11 mouse cellular contexts compared by ENCODE assay signal in the genomic region with DNA sequence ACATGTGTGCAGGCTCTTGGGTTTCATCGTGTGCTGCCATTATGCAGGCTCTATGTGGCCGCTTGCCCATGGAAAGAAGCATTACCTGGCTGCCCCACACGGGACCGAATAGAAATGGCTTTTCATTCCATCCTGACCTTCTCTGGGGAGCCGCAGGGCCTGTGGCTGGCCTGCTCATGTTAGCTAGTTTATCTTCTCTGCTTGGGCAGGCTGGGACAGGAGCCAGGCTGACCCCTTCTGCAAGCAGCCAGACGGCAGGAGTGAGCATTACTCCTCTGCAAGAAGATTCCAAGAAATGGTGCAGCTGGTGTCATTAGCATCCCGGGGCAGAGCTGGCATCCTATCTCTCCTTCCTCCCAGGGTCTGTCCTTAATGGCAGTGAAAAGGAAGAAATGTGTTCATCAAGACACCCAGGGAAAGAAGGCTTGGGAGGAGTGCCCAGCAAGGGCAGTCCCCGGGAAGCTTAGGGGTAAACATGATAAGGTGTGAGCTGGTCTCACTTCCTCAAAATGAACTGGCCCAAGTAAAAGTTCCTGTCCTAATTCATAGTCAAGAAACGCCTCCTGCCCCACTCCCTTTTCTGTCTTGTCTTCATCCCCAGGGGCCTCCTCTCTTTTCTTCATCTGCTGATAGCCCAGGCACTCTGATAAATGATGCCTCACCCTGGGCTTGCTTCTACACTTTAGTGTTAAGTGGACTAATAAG.
DNase-seq lines count a peak whose midpoint lies in the region; ATAC-seq and TF ChIP-seq lines count a peak whose summit lies in the region.
"Had no signal": no experiment of that assay in that cellular context is flagged by ENCODE, and none has a peak within 500 bp of the region (broad histone marks: within the 10 kb centered on the region; RNA-seq: fewer than 3 reads in every experiment).

No protein-coding gene starts in this region.

- H3K27ac ChIP-seq in forebrain, embryonic 15.5 days (replicated peaks): peak overlapping the region; percentile 72
- H3K27ac ChIP-seq in forebrain, embryonic 11.5 days (ENCODE audit: low read depth, low read length): no peak overlapping the region
- H3K27ac ChIP-seq in kidney, postnatal 0 days: no peak overlapping the region
- H3K27ac ChIP-seq in hindbrain, embryonic 14.5 days: peak overlapping the region; percentile 60
- H3K27ac ChIP-seq: limb, embryonic 12.5 days had no signal

- peaks cover 21% of the 10 kb centered on the region for H3K4me1 ChIP-seq in forebrain, embryonic 15.5 days
- peaks cover 4% of the 10 kb centered on the region for H3K4me1 ChIP-seq in forebrain, embryonic 11.5 days (replicated peaks; ENCODE audit: control insufficient read depth, insufficient read depth, low read length)
- no peaks in the 10 kb centered on the region for H3K4me1 ChIP-seq in kidney, postnatal 0 days (replicated peaks; ENCODE audit: insufficient read depth, low read length)
- H3K4me1 ChIP-seq in hindbrain, embryonic 14.5 days (replicated peaks; ENCODE audit: control insufficient read depth, insufficient read depth, low read length): peaks cover 29% of the 10 kb centered on the region
- H3K4me1 ChIP-seq: limb, embryonic 12.5 days had no signal

- no peak overlapping the region for H3K9ac ChIP-seq in forebrain, embryonic 15.5 days (replicated peaks)
- H3K9ac ChIP-seq in forebrain, embryonic 11.5 days (ENCODE audit: low read length): no peak overlapping the region
- no peak overlapping the region for H3K9ac ChIP-seq in kidney, postnatal 0 days (ENCODE audit: low read depth, low read length)
- no peak overlapping the region for H3K9ac ChIP-seq in hindbrain, embryonic 14.5 days
- H3K9ac ChIP-seq: limb, embryonic 12.5 days had no signal

- no peak overlapping the region for H3K4me3 ChIP-seq in forebrain, embryonic 15.5 days
- H3K4me3 ChIP-seq in forebrain, embryonic 11.5 days (ENCODE audit: low read depth, low read length): no peak overlapping the region
- H3K4me3 ChIP-seq in kidney, postnatal 0 days (replicated peaks; ENCODE audit: low read depth, low read length): no peak overlapping the region
- no peak overlapping the region for H3K4me3 ChIP-seq in hindbrain, embryonic 14.5 days (replicated peaks; ENCODE audit: low read length)
- H3K4me3 ChIP-seq: limb, embryonic 12.5 days had no signal

- no peaks in the 10 kb centered on the region for H3K9me3 ChIP-seq in forebrain, embryonic 15.5 days
- no peaks in the 10 kb centered on the region for H3K9me3 ChIP-seq in forebrain, embryonic 11.5 days (ENCODE audit: control insufficient read depth, low read length)
- H3K9me3 ChIP-seq in kidney, postnatal 0 days (replicated peaks; ENCODE audit: low read length): no peaks in the 10 kb centered on the region
- no peaks in the 10 kb centered on the region for H3K9me3 ChIP-seq in hindbrain, embryonic 14.5 days (ENCODE audit: control insufficient read depth, low read length)
- H3K9me3 ChIP-seq: limb, embryonic 12.5 days had no signal

- no peaks in the 10 kb centered on the region for H3K27me3 ChIP-seq in forebrain, embryonic 15.5 days
- H3K27me3 ChIP-seq in forebrain, embryonic 11.5 days (ENCODE audit: control insufficient read depth, insufficient read depth, low read length): no peaks in the 10 kb centered on the region
- no peaks in the 10 kb centered on the region for H3K27me3 ChIP-seq in kidney, postnatal 0 days (ENCODE audit: insufficient read depth, low read length)
- H3K27me3 ChIP-seq in hindbrain, embryonic 14.5 days (ENCODE audit: control insufficient read depth, insufficient read depth, low read length): no peaks in the 10 kb centered on the region
- H3K27me3 ChIP-seq: limb, embryonic 12.5 days had no signal

- WGBS in forebrain, embryonic 15.5 days: 55% methylated on average over 9 of the region's 9 CpGs
- 84% methylated on average over 9 of the region's 9 CpGs for WGBS in forebrain, embryonic 11.5 days
- 44% methylated on average over 9 of the region's 9 CpGs for WGBS in kidney, postnatal 0 days
- WGBS in hindbrain, embryonic 14.5 days: 54% methylated on average over 9 of the region's 9 CpGs

- TF ChIP-seq CTCF in kidney, postnatal 0 days (IDR thresholded peaks at IDR 0.05; ENCODE audit: low read depth): peak; percentile 6; the same call in 1 of the 2 replicates
- TF ChIP-seq CTCF in brain, embryonic 14.5 days (IDR thresholded peaks at IDR 0.05; ENCODE audit: borderline replicate concordance, extremely low read depth, insufficient read depth, insufficient read length): no peak

- no peak for ATAC-seq in forebrain, embryonic 15.5 days (replicated peaks)
- no peak for ATAC-seq in forebrain, embryonic 11.5 days (replicated peaks; ENCODE audit: low FRiP score)
- no peak; the same call in 1 of the 2 replicates for ATAC-seq in kidney, postnatal 0 days (replicated peaks; ENCODE audit: low FRiP score, low read depth)
- ATAC-seq in hindbrain, embryonic 14.5 days (ENCODE audit: low FRiP score): peak; percentile 58; the same call in 1 of the 2 replicates

- H3K4me2 ChIP-seq in forebrain, embryonic 15.5 days (replicated peaks): no peak overlapping the region
- H3K4me2 ChIP-seq in forebrain, embryonic 11.5 days (ENCODE audit: low read depth, low read length, severe bottlenecking): no peak overlapping the region
- H3K4me2 ChIP-seq in kidney, postnatal 0 days (ENCODE audit: low read length): no peak overlapping the region
- no peak overlapping the region for H3K4me2 ChIP-seq in hindbrain, embryonic 14.5 days (replicated peaks)
- H3K4me2 ChIP-seq: limb, embryonic 12.5 days; midbrain, embryonic 11.5 days had no signal

- TF ChIP-seq POLR2A in brain, embryonic 14.5 days (IDR thresholded peaks at IDR 0.05; ENCODE audit: borderline replicate concordance, extremely low read depth, insufficient read depth, insufficient read length, poor library complexity, severe bottlenecking): no peak

- H3K36me3 ChIP-seq in forebrain, embryonic 15.5 days: no peaks in the 10 kb centered on the region
- no peaks in the 10 kb centered on the region for H3K36me3 ChIP-seq in forebrain, embryonic 11.5 days (ENCODE audit: control insufficient read depth, insufficient read depth, low read length)
- no peaks in the 10 kb centered on the region for H3K36me3 ChIP-seq in kidney, postnatal 0 days (ENCODE audit: insufficient read depth, low read length)
- H3K36me3 ChIP-seq in hindbrain, embryonic 14.5 days (replicated peaks; ENCODE audit: control insufficient read depth, insufficient read depth): no peaks in the 10 kb centered on the region
- H3K36me3 ChIP-seq: limb, embryonic 12.5 days had no signal

- DNase-seq in forebrain, embryonic 11.5 days (ENCODE audit: low spot score): no peak
- DNase-seq in kidney, postnatal 0 days (ENCODE audit: low spot score): peak; percentile 52
- DNase-seq in kidney, postnatal 25 days: no peak
- peak; percentile 52 for DNase-seq in brain, embryonic 14.5 days (ENCODE audit: low read depth)
- no peak for DNase-seq in hindbrain, embryonic 14.5 days (ENCODE audit: low spot score)
- no peak for DNase-seq in layer of hippocampus, adult 8-10 months (ENCODE audit: low spot score in 2 of 2)
- no peak for DNase-seq in adrenal gland, adult 8-10 months
- DNase-seq: adrenal gland, postnatal 10 days had no signal

Comparison
In these comparisons a context has a peak if more than half of its experiments do, and no peak if none do; other contexts are left out.
1. H3K27ac ChIP-seq: peak in forebrain, embryonic 15.5 days (single experiment) and hindbrain, embryonic 14.5 days (single experiment); none in forebrain, embryonic 11.5 days (single experiment) and kidney, postnatal 0 days (single experiment).
2. DNase-seq: peak in kidney, postnatal 0 days (single experiment) and brain, embryonic 14.5 days (single experiment); none in forebrain, embryonic 11.5 days (single experiment), kidney, postnatal 25 days (0 of 2), hindbrain, embryonic 14.5 days (single experiment), layer of hippocampus, adult 8-10 months (0 of 2) and adrenal gland, adult 8-10 months (single experiment).